Mouse (Mus musculus) retina, postnatal 1 day (tissue): Measurements from ENCODE around the gene Gm17651.

Source experiments
- DNase-seq: peaks from one replicate; pipeline ENCODE4 v3.0.0-alpha.2; 2012

Gene Gm17651

DNA sequence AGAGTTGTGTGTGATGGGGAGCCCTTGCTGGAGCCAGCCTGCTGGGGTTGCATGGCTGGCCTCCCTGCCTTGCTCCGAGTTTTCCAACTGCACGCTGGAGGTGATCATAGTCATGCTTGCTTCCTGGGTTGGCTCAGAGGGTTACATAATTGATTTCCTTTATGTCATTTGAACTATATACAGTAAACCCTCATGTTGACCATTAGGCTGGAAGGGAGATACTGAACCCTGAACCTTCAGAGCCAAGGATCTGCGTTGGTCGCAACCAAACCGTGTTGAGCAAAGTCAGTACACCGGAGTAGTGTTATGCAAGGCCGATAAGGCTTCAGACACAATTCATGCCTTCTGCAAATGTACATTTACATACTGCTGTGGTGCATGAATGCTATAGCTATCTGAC is 46.6 kb downstream of the Gm17651 start:
- DNase-seq, result no peak

DNA sequence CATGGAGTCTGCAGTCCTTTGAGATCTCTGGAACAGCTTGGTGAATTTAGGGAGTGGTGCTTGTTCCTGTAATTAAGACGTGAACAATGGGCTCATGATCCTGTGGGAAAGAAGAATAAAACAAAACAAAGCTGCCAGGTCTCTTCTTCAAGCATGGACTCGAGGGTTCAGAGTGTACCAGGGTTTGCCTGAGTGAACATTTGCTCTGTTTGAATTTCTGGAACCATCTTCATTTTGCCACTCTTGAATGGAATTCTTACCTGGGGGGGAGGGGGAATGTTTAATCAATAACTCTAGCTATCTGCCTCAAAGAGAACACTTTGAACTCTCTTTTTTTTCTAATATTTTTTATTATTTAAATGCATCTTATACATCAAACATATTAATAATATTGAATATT is 49.9 kb downstream of the Gm17651 start:
- no peak for DNase-seq
